Mouse (Mus musculus): ENCODE measurements around the gene Hdac5. TPM values are rescaled to one million over a fixed set of nuclear protein-coding genes. Genes with fewer than 3 reads are reported as not detected.
A peak's percentile ranks its signal among the peaks of the same experiment; 100 is the strongest.

The Hdac5 gene
- polyA plus RNA-seq (2014; fragmentation: Nextera tagmentation; extraction: Ambion mirVana): 41.1 and 42.7 TPM in 2 replicates

- TF ChIP-seq CTCF (IDR thresholded peaks at IDR 0.05; ENCODE audit: low read depth): no peak
- Histone ChIP-seq H3K27me3 (ENCODE audit: insufficient read depth, low read length) (no peaks in the 10 kb centered on the region), H3K27ac (ENCODE audit: low read depth) (peak within 1 kb of the TSS; percentile 82), H3K4me1 (ENCODE audit: insufficient read depth) (peaks cover 11% of the 10 kb centered on the region; the same call in 1 of the 2 replicates), H3K4me2 (peak within 1 kb of the TSS; percentile 76), H3K9ac (peak within 1 kb of the TSS; percentile 77), H3K9me3 (ENCODE audit: low read depth, low read length) (no peaks in the 10 kb centered on the region), H3K36me3 (ENCODE audit: insufficient read depth) (no peaks in the 10 kb centered on the region), H3K4me3 (ENCODE audit: low read depth, low read length) (peak within 1 kb of the TSS; percentile 92)
- WGBS: under 1% methylated on average over 49 of the region's 49 CpGs
- DNase-seq (peak; percentile 99), ATAC-seq (ENCODE audit: insufficient read depth) (peak; percentile 87)
Measured at GRCm38 (mm10) chr11:102230006-102230741, at the start of gene Hdac5. Gene Hdac5 (minus strand): TSS chr11:102230166.

- ATAC-seq (ENCODE audit: insufficient read depth): no peak
- no peaks in the 10 kb centered on the region for H3K27me3 ChIP-seq (ENCODE audit: insufficient read depth, low read length)
- no peak overlapping the region for H3K9ac ChIP-seq
- no peaks in the 10 kb centered on the region for H3K36me3 ChIP-seq (ENCODE audit: insufficient read depth)
- no peak for DNase-seq
- H3K4me3 ChIP-seq (ENCODE audit: low read depth, low read length): no peak overlapping the region
- H3K27ac ChIP-seq (ENCODE audit: low read depth): no peak overlapping the region
- no peak for TF ChIP-seq CTCF (IDR thresholded peaks at IDR 0.05; ENCODE audit: low read depth)
- WGBS: 89% methylated on average over 3 of the region's 3 CpGs
- H3K4me2 ChIP-seq: no peak overlapping the region
- no peaks in the 10 kb centered on the region for H3K9me3 ChIP-seq (ENCODE audit: low read depth, low read length)
- H3K4me1 ChIP-seq (ENCODE audit: insufficient read depth): no peaks in the 10 kb centered on the region
Measured at GRCm38 (mm10) chr11:102279595-102279994, 49.6 kb upstream of the Hdac5 start.

GRCm38 (mm10) chr11:102277754-102278153 lies 47.8 kb upstream of the Hdac5 start:
- Histone ChIP-seq H3K4me1 (ENCODE audit: insufficient read depth) (no peaks in the 10 kb centered on the region), H3K9me3 (ENCODE audit: low read depth, low read length) (no peaks in the 10 kb centered on the region), H3K9ac (no peak overlapping the region), H3K4me2 (no peak overlapping the region), H3K4me3 (ENCODE audit: low read depth, low read length) (no peak overlapping the region), H3K27me3 (ENCODE audit: insufficient read depth, low read length) (no peaks in the 10 kb centered on the region), H3K27ac (ENCODE audit: low read depth) (no peak overlapping the region), H3K36me3 (ENCODE audit: insufficient read depth) (no peaks in the 10 kb centered on the region)
- no peak for DNase-seq
- no peak for ATAC-seq (ENCODE audit: insufficient read depth)
- 67% methylated on average over 10 of the region's 12 CpGs for WGBS
- no peak for TF ChIP-seq CTCF (IDR thresholded peaks at IDR 0.05; ENCODE audit: low read depth)

GRCm38 (mm10) chr11:102276411-102276915 lies 46.5 kb upstream of the Hdac5 start:
- Histone ChIP-seq H3K27ac (ENCODE audit: low read depth) (no peak overlapping the region), H3K36me3 (ENCODE audit: insufficient read depth) (no peaks in the 10 kb centered on the region), H3K9ac (peak overlapping the region; percentile 62), H3K4me1 (ENCODE audit: insufficient read depth) (no peaks in the 10 kb centered on the region), H3K27me3 (ENCODE audit: insufficient read depth, low read length) (no peaks in the 10 kb centered on the region), H3K9me3 (ENCODE audit: low read depth, low read length) (no peaks in the 10 kb centered on the region), H3K4me3 (ENCODE audit: low read depth, low read length) (peak overlapping the region; percentile 38), H3K4me2 (peak overlapping the region; percentile 83)
- ATAC-seq (ENCODE audit: insufficient read depth) (peak; percentile 86), DNase-seq (peak; percentile 77)
- 2% methylated on average over 33 of the region's 33 CpGs for WGBS
- TF ChIP-seq CTCF (IDR thresholded peaks at IDR 0.05; ENCODE audit: low read depth): peak; percentile 18; the same call in 1 of the 2 replicates

- Histone ChIP-seq H3K27me3 (ENCODE audit: insufficient read depth, low read length) (no peaks in the 10 kb centered on the region), H3K4me3 (ENCODE audit: low read depth, low read length) (no peak within 1 kb of the TSS), H3K27ac (ENCODE audit: low read depth) (no peak within 1 kb of the TSS), H3K9me3 (ENCODE audit: low read depth, low read length) (no peaks in the 10 kb centered on the region), H3K4me2 (no peak within 1 kb of the TSS), H3K4me1 (ENCODE audit: insufficient read depth) (no peaks in the 10 kb centered on the region), H3K9ac (no peak within 1 kb of the TSS), H3K36me3 (ENCODE audit: insufficient read depth) (peaks cover 4% of the 10 kb centered on the region)
- ATAC-seq (ENCODE audit: insufficient read depth) (no peak), DNase-seq (no peak)
- WGBS: 77% methylated on average over 12 of the region's 12 CpGs
- TF ChIP-seq CTCF (IDR thresholded peaks at IDR 0.05; ENCODE audit: low read depth): no peak
Measured at GRCm38 (mm10) chr11:102268520-102269244, 38.7 kb upstream of the Hdac5 start, which contains the start of gene Asb16. Gene Asb16 (plus strand): TSS chr11:102268743.

GRCm38 (mm10) chr11:102267480-102267879 lies 37.5 kb upstream of the Hdac5 start:
- H3K9ac ChIP-seq: no peak overlapping the region
- no peak overlapping the region for H3K4me3 ChIP-seq (ENCODE audit: low read depth, low read length)
- no peaks in the 10 kb centered on the region for H3K27me3 ChIP-seq (ENCODE audit: insufficient read depth, low read length)
- no peak overlapping the region for H3K27ac ChIP-seq (ENCODE audit: low read depth)
- WGBS: 4% methylated on average over 11 of the region's 11 CpGs
- H3K4me1 ChIP-seq (ENCODE audit: insufficient read depth): no peaks in the 10 kb centered on the region
- TF ChIP-seq CTCF (IDR thresholded peaks at IDR 0.05; ENCODE audit: low read depth): peak; percentile 86
- no peaks in the 10 kb centered on the region for H3K9me3 ChIP-seq (ENCODE audit: low read depth, low read length)
- DNase-seq: peak; percentile 90
- peak; percentile 67 for ATAC-seq (ENCODE audit: insufficient read depth)
- peak overlapping the region; percentile 31; the same call in 1 of the 2 replicates for H3K4me2 ChIP-seq
- peaks cover 13% of the 10 kb centered on the region for H3K36me3 ChIP-seq (ENCODE audit: insufficient read depth)
